Mouse (Mus musculus) spleen, adult 2 months (tissue): ENCODE data around the gene Tmem59. TPM values are rescaled to one million over a fixed set of nuclear protein-coding genes. Genes with fewer than 3 reads are reported as not detected.

ENCODE experiments used
- DNase-seq, 2 experiments: peaks; one replicate each; pipeline versions ENCODE4 v3.0.0 to v3.0.0-alpha.2; 2012 to 2021; ENCODE audit warnings: low spot score in 2 of 2, low read depth in 1 of 2
- H3K27ac ChIP-seq: fragments of 200-500 bp; 2 replicates; pipeline ENCODE4 v1.5.1; 2012; ENCODE audit warnings: low read length, inconsistent platforms; ENCODE audit not compliant: insufficient read depth
- H3K27me3 ChIP-seq: fragments of 200-500 bp; 2 replicates; pipeline ENCODE4 v1.6.1; 2012; ENCODE audit warnings: mild to moderate bottlenecking, moderate library complexity, low read length, inconsistent platforms; ENCODE audit not compliant: control insufficient read depth, insufficient read depth
- H3K36me3 ChIP-seq: fragments of 200-500 bp; 2 replicates; pipeline ENCODE4 v1.6.1; 2012; ENCODE audit warnings: mild to moderate bottlenecking, low read length, inconsistent platforms; ENCODE audit not compliant: control insufficient read depth, insufficient read depth
- H3K4me1 ChIP-seq: fragments of 200-500 bp; 2 replicates; pipeline ENCODE4 v1.6.1; 2011; ENCODE audit warnings: inconsistent platforms; ENCODE audit not compliant: control insufficient read depth, insufficient read depth, insufficient read length
- H3K4me3 ChIP-seq: fragments of 200-500 bp; 2 replicates; pipeline ENCODE4 v1.5.1; 2011; ENCODE audit warnings: mild to moderate bottlenecking, inconsistent platforms; ENCODE audit not compliant: insufficient read depth, insufficient read length; ENCODE audit errors: extremely low read depth
- CTCF ChIP-seq: fragments of 200-500 bp; IDR thresholded peaks from 2 replicates; pipeline ENCODE4 v1.5.1; 2011; ENCODE audit warnings: mild to moderate bottlenecking, inconsistent platforms; ENCODE audit not compliant: insufficient read depth, insufficient read length, insufficient replicate concordance; ENCODE audit errors: extremely low read depth
- POLR2A ChIP-seq: fragments of 200-500 bp; IDR thresholded peaks from 2 replicates; pipeline ENCODE4 v1.6.1; 2011; ENCODE audit warnings: low read depth, low read length, inconsistent platforms
- WGBS: fragments of 180-500 bp; shearing (Covaris S2); methylation state at CpG from one replicate; pipeline ENCODE4 v1.1.7; 2018; 5-methylcytosine and 5-hydroxymethylcytosine counted together
- polyA plus RNA-seq: library from polyadenylated mRNA; depleted of rRNA; stranded (reverse); fragments of >200 nt; gene quantifications from 2 replicates; pipeline ENCODE4 v1.2.3, GENCODE M21; 2012

The Tmem59 gene
- polyA plus RNA-seq, 1 experiment: 116 TPM

DNA sequence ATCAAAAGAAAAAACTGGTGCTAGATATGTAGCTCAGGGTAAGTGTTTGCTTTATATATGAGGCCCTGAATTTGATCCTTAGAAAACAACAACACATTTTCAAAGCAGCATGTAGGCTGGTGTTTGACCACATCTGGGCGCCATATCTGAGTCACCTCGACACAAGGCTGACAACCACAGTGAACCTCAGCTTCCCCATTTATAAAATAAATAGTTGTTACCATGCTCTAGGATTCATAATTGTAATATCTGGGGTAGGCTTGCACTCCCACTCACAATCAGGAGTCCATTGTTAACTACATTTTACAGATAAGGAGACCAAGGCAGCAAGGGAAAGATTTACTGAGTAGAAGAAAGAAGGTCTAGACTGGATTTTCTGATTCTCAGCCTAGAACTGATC, 48.1 kb downstream of the Tmem59 start:
- no peaks in the 10 kb centered on the region for H3K27me3 ChIP-seq
- no peak for DNase-seq
- no peak overlapping the region for H3K4me3 ChIP-seq
- H3K4me1 ChIP-seq: no peaks in the 10 kb centered on the region
- no peak for TF ChIP-seq POLR2A
- TF ChIP-seq CTCF: no peak
- WGBS: 35% methylated on average over 2 of the region's 2 CpGs
- H3K36me3 ChIP-seq: no peaks in the 10 kb centered on the region
- H3K27ac ChIP-seq: no peak overlapping the region

DNA sequence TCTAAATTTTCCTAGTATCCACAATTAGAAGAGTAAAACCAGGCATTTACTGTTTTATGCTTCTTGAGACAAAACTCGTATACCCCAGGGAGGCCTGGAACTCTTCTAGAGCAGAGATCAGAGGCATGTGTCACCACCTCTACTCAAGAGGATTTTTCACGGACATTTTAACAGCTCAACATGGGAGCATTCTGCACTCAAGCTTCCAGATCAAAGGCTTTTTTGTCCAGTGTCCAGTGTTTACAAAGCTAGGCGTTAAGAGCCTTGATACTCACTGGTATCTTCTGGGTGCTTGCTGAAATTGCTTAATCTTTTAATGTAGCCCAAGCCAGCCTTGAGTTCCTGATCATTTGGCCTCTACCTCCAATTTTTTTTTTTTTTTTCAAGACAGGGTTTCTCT, 54.0 kb downstream of the Tmem59 start:
- no peak overlapping the region for H3K4me3 ChIP-seq
- H3K27ac ChIP-seq: no peak overlapping the region
- no peaks in the 10 kb centered on the region for H3K4me1 ChIP-seq
- TF ChIP-seq POLR2A (no peak), CTCF (no peak)
- 92% methylated on average over 3 of the region's 3 CpGs for WGBS
- H3K36me3 ChIP-seq: peaks cover 16% of the 10 kb centered on the region
- DNase-seq: no peak
- no peaks in the 10 kb centered on the region for H3K27me3 ChIP-seq

DNA sequence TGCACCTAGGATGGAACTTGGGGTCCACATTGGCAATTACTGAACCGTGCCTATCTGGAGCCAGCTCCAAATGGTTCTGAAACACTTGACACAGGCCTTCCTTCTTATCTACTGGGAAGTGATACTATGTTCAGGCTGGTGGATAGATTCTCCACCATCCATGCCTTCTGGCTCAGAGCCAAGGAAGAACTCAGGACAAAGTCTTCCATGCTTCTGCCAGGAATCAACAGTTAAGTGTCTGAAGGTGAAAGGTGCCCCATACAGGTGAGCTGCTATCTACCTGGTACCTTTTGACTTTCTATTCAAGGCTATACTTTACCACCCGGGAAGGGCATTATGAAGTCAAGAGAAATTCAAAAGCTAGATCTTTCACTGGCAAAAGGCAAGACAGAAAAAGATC, 60.1 kb downstream of the Tmem59 start:
- H3K27me3 ChIP-seq: no peaks in the 10 kb centered on the region
- DNase-seq: no peak
- H3K36me3 ChIP-seq: peaks cover 23% of the 10 kb centered on the region
- no peaks in the 10 kb centered on the region for H3K4me1 ChIP-seq
- no peak overlapping the region for H3K27ac ChIP-seq
- TF ChIP-seq CTCF: no peak
- no peak for TF ChIP-seq POLR2A
- 93% methylated on average over 2 of the region's 2 CpGs for WGBS
- H3K4me3 ChIP-seq: no peak overlapping the region

DNA sequence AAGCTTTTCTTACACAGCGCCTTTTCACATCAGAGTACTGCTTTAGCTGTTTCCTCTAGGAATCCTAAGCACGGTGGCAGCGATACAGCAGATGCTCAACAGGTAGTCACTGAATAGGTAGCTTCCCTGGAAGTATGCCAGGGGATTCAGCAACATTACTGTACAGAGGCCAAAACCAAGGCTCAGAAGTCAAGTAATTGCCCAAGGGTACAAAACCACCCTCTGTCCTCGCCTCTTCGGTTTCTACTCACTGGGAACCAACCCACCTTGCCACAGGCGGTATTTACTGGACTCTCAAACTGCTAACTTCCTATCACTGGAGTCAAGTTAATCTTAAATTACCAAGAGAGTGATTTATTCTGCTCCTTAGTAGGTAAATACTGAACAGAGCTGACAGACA, 62.0 kb downstream of the Tmem59 start:
- Histone ChIP-seq H3K4me1 (no peaks in the 10 kb centered on the region), H3K4me3 (no peak overlapping the region), H3K36me3 (peaks cover 16% of the 10 kb centered on the region), H3K27ac (no peak overlapping the region), H3K27me3 (no peaks in the 10 kb centered on the region)
- no peak for DNase-seq
- TF ChIP-seq POLR2A: no peak
- no peak for TF ChIP-seq CTCF
- WGBS: 94% methylated on average over 6 of the region's 6 CpGs

DNA sequence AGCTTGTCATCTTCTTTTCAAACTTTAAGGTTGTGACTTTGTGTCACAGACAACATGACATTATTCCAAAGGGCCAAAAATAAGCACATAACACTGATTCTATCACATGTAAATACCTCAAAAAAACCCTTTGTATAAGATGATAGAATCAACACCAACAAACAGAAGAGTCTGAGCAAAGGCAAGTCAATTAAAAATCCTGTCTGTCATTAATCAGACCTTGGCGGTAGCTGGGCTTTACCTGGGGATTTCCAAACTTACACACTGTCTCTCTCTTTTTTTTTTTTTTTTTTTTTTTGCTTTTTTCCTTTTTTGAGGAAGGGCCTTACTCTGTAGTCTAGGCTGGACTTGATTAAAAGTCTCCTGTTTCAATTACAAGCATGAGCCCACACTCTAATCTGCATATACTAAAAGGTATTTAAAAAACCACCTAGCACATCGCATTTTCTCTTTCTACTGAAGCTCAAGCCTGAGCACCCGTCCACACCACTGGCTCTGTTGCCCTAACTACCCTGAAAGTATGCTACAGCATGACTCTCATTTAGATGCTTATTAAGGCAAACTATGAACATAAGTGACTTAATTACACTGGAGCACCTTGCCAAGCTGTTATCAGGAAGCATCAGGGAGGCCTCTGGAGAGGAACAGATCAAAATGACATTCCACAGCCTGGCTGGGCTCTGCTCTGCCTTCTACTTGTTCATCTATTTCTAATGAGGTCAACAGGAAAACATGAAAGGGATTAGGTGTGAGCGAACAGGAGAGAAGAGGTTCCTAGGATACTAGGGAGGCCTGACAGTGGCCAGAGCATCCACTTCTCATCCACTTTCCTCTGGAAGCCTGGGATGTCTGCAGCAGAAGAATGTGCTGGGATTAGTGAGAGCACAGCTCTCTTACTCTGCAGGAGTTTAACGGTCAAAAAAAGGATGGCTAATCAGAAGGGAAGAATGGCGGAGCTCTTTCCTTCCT, 65.5 kb downstream of the Tmem59 start:
- DNase-seq: no peak
- 85% methylated on average over 6 of the region's 6 CpGs for WGBS
- Histone ChIP-seq H3K4me1 (no peaks in the 10 kb centered on the region), H3K4me3 (no peak overlapping the region), H3K27ac (no peak overlapping the region), H3K27me3 (no peaks in the 10 kb centered on the region), H3K36me3 (peaks cover 8% of the 10 kb centered on the region)
- no peak for TF ChIP-seq CTCF
- no peak for TF ChIP-seq POLR2A

DNA sequence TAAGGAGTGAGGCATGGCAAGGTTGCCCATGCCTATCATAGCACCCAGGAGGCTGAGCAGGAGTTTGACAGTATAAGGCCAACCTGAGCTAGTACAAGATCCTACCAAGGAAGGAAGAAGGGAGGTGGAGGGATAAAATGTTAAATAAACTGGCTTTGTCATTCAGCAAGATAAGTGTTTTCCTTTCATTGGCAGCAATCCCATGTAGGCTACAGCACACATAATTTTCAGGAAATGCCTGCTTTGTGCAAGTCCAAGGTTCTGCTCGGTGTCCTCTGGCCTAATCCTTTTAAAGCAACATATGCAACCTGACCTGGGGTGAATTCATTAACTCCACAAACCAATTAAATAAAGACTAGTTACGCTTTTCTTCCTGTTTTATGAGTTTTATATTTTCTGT, 67.2 kb downstream of the Tmem59 start:
- WGBS: 71% methylated on average over 2 of the region's 2 CpGs

DNA sequence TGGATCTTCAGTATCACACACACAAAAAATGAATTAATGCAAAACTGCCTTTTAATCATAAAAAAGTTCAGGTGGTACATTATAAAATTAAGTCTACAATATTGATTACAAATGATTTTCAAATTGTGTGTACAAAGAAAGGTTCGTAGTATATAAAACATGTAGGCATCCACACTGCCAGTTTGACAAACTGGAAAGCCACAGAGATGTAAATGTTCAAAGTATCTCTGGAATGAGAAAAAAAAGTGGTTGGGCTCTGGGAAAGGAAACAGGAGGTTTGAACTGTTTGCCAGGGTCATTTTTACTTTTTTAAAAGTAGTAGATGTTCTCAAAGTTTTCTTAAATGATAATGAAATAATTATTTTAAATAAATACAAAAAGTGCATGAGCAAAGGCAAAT, 67.8 kb downstream of the Tmem59 start:
- H3K27me3 ChIP-seq: no peaks in the 10 kb centered on the region
- no peak for TF ChIP-seq POLR2A
- no peaks in the 10 kb centered on the region for H3K4me1 ChIP-seq
- DNase-seq: no peak
- H3K27ac ChIP-seq: no peak overlapping the region
- WGBS: 88% methylated on average over 1 of the region's 1 CpGs
- H3K4me3 ChIP-seq: no peak overlapping the region
- H3K36me3 ChIP-seq: no peaks in the 10 kb centered on the region

More for the DNA sequence above, 67.2 kb downstream of the Tmem59 start:
- TF ChIP-seq POLR2A: no peak
- no peak for TF ChIP-seq CTCF
- H3K4me1 ChIP-seq: no peaks in the 10 kb centered on the region
- H3K27ac ChIP-seq: no peak overlapping the region
- no peaks in the 10 kb centered on the region for H3K27me3 ChIP-seq
- H3K4me3 ChIP-seq: no peak overlapping the region
- peaks cover 3% of the 10 kb centered on the region for H3K36me3 ChIP-seq
- DNase-seq: no peak
